Mouse (Mus musculus) left cerebral cortex, postnatal 4 days (tissue): ENCODE measurements around the gene Ugt1a1. TPM values are rescaled to one million over a fixed set of nuclear protein-coding genes. Genes with fewer than 3 reads are reported as not detected.
"Not testable (repeated sequence)": the region's sequence is repeated elsewhere in the genome, so short reads cannot be mapped to it uniquely, and the experiment has no call there.

Experiments used
- DNase-seq: peaks from one replicate; pipeline ENCODE4 v3.0.0-alpha.2; 2022
- intact Hi-C: fragments of 180-260 bp; cut with DNase I; formaldehyde crosslinking; loops from one replicate; pipeline ENCODE4 v1.15.1; 2025
- total RNA-seq, 2 experiments: library from RNA; stranded (reverse); gene quantifications; 2 replicates each; pipeline ENCODE4 v1.2.3; 2021

Ugt1a1 gene
- total RNA-seq, 2 experiments from 2014 or later: 0.34 TPM; not detected in 1

GRCm38 (mm10) chr1:88217576-88217975 lies 5.8 kb downstream of the Ugt1a1 start:
- intact Hi-C loops: no loop called here
- no peak for DNase-seq

GRCm38 (mm10) chr1:88218051-88218450 lies 6.3 kb downstream of the Ugt1a1 start:
- intact Hi-C loops: no loop called here
- DNase-seq: no peak

DNA sequence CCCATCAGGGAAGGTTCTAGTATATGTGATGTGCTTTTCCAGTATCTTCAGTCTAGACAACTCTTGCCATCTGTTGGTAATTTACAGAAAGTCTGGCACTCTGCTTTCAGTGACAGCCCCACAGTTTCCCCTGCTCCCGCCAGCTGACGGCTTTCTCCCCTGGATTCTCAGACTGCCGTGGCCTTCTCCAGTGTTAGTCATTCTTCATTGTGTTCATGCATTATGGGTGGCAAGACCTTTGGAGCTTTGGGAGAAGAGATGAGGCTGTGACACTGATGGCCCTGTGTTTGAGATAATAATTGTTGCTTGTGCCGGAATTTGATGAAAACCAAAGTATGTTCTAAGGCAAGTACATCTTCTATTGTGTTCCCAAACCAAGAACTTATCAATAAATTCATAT lies 6.8 kb downstream of the Ugt1a1 start:
- intact Hi-C loops: no loop called here

GRCm38 (mm10) chr1:88219054-88219453 lies 7.3 kb downstream of the Ugt1a1 start:
- DNase-seq: no peak
- intact Hi-C loops: no loop called here

More for the DNA sequence above, 6.8 kb downstream of the Ugt1a1 start:
- DNase-seq: no peak

DNA sequence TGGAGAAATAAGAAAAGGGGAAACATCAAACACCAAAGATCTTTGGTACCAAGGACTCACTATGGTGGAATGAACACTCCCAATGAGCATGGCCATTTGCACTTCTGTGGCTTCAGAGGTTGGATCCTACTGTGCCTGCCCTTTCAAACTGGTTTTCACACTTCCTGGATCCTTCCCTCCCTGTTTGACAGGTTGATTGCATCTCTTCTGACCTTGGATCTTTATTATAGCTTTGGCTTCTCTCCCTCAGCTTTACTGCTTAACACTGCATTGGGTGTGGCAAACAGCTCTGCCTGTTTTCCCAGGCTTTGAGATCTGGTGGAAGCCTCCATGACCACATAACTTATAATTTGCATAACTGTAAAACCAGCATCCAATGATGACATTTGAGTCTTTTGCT lies 8.6 kb downstream of the Ugt1a1 start:
- no peak for DNase-seq
- intact Hi-C loops: no loop called here

- DNase-seq: no peak
- intact Hi-C loops: no loop called here
Observed at GRCm38 (mm10) chr1:88222216-88222615, 10.5 kb downstream of the Ugt1a1 start.

DNA sequence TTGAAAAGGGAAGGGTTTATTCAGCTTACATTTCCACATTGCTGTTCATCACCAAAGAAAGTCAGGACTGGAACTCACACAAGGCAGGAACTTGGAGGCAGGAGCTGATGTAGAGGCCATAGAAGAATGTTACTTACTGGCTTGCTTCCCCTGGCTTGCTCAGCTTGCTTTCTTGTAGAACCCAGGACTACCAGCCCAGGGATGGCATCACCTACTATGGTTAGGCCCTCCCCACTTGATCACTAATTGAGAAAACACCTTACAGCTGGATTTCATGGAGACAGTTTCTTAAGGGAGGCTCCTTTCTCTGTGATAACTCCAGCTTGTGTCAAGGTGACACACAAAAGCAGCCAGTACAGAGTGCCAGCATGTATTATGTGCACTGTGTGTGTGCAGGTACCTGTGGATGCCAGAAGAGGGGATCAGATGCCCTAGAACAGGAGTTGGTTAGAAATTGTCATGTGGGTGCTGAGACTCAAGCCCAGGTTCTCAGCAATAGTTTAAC lies 11.3 kb downstream of the Ugt1a1 start:
- intact Hi-C loops, DNase-seq: not testable (repeated sequence)

GRCm38 (mm10) chr1:88223591-88223990 lies 11.8 kb downstream of the Ugt1a1 start:
- intact Hi-C loops: no loop called here
- DNase-seq: no peak

- intact Hi-C loops: no loop called here
- DNase-seq: no peak
Observed at GRCm38 (mm10) chr1:88224029-88224776, 12.4 kb downstream of the Ugt1a1 start.

DNA sequence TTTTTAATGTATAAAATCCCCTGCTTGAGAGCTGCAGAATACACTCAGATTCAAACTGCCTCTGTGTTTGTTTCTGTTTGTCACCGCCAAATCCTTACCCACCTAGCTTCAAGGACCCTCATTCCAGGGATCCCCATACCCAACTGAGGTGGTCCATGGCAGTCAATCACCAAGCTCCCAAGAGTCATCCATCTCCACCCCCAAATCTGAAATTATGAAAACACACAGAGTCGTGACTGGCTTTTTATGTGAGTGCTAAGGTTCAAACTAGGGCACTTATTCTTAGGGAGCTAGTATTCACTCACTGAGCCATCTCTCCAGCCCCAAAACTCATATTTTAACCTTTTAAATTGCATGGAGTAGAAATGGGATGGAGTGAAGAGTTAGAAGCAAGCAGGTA lies 13.5 kb downstream of the Ugt1a1 start:
- DNase-seq, intact Hi-C loops: not testable (repeated sequence)

- intact Hi-C loops: no loop called here
- DNase-seq: no peak
Observed at GRCm38 (mm10) chr1:88225741-88226140, 14.0 kb downstream of the Ugt1a1 start.

DNA sequence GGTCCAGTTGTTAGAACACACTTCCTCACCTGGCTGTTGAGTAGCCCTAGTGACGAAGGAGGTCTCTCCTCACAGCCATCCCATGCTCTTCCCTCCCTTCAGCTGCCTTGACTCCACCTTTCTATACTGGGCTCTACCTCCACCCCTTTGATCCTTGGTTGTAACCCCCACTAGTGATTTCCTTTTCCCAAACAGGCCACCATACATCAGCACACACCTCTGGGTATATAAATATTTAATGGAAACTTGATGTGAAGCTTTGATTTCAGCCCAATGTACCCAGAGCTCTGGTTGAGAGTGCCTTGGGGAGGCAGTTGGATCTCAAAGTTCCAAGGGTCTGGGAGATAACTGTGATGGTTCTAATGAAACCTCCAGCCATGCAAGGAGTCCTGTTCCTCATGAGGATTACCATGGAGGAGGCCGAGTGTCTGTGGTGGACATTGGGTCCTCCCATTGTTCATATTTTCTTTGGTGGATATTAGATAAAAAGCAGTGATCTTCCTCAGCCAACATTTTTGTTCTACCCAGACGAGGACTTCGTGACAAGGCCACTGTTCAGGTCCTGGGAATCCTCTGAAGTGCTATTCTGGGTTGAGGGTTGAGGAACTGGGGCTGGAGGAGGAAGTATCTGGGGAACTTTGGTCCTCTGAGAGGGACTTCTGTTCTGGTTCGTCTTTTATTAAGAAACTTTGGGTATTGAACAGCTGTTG lies 15.1 kb downstream of the Ugt1a1 start, which contains the start of gene Mroh2a:
Gene Mroh2a (plus strand): TSS at position 317 of the 710 bp plus-strand sequence.
- no peak for DNase-seq
- intact Hi-C loops: no loop called here

DNA sequence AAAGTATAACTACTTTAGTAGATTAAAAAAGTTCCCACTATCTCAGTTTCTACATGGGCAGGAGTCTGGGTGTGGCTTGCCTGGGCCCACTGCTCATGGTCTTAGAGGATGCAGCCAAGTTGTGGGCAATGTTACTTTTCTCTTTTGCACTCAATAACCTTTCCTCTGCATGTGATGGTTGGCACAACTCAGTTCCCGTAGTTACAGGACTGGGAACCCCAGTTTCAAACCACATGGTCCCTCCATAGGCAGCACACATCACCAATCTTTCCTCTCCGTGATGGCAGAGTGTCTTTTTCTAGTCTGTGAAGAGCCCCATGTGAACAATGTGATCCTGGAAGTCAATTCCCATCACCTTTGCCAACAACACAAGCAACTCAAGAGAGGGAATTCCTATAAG lies 15.7 kb downstream of the Ugt1a1 start:
- DNase-seq: no peak

GRCm38 (mm10) chr1:88228121-88228520 lies 16.4 kb downstream of the Ugt1a1 start:
- intact Hi-C loops: no loop called here
- DNase-seq: no peak

More for the DNA sequence above, 15.7 kb downstream of the Ugt1a1 start:
- intact Hi-C loops: no loop called here

GRCm38 (mm10) chr1:88229566-88229965 lies 17.8 kb downstream of the Ugt1a1 start:
- intact Hi-C loops: no loop called here
- no peak for DNase-seq

GRCm38 (mm10) chr1:88229986-88230385 lies 18.2 kb downstream of the Ugt1a1 start:
- no peak for DNase-seq
- intact Hi-C loops: no loop called here

DNA sequence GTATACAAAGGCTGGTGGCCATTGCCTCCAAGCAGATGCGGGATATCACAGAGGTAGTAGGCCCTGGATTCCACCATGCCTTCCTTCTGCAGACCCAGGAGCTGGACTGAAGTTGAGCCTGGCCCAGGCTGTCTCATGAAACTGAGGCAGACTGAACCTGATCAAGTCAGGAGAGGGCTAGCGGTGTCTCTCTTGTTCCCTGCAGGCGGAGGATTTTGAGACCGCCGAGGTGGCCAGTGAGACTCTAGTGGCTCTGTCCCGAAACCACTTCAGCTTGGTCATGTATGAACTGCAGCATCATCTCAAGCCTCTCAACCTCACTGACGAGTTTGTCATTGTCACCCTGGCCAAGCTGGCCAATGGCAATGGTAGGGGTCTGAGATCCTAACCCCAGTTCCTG lies 18.7 kb downstream of the Ugt1a1 start:
- intact Hi-C loops: no loop called here
- no peak for DNase-seq

GRCm38 (mm10) chr1:88230981-88231802 lies 19.4 kb downstream of the Ugt1a1 start:
- no peak for DNase-seq
- intact Hi-C loops: no loop called here

DNA sequence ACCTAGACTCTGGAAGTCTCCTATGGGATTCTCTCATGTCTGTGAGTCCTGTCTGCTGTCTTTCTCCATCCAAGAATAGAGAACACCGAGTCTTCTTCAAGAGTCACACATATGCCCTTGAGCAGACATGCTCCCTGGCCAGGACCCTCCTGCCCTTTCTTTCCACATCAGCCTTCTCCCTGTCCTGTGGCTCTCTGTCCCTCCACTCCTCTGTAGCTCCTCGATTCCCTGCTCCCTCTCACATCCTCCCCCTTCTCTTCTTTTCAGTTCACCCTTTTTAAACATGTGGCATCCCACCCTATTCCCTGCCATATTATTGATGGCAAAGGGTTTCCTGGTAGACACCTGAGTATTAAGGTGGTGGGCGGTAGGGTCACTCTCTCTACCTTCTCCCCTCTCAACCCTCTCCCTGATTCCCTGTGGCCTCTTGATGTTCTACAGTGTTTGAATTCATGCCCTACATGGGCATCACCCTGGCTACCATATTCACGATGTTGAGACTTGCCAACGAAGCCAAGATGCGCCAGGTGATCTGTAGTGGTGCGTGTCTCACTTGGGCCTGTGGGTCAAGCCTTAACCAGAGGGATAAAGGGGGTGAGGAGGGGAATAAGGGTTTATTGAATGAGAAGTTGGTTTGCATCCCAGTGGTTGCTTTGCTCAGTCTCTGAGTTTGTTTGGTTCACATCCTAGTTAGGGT lies 20.2 kb downstream of the Ugt1a1 start:
- no peak for DNase-seq
- intact Hi-C loops: no loop called here

DNA sequence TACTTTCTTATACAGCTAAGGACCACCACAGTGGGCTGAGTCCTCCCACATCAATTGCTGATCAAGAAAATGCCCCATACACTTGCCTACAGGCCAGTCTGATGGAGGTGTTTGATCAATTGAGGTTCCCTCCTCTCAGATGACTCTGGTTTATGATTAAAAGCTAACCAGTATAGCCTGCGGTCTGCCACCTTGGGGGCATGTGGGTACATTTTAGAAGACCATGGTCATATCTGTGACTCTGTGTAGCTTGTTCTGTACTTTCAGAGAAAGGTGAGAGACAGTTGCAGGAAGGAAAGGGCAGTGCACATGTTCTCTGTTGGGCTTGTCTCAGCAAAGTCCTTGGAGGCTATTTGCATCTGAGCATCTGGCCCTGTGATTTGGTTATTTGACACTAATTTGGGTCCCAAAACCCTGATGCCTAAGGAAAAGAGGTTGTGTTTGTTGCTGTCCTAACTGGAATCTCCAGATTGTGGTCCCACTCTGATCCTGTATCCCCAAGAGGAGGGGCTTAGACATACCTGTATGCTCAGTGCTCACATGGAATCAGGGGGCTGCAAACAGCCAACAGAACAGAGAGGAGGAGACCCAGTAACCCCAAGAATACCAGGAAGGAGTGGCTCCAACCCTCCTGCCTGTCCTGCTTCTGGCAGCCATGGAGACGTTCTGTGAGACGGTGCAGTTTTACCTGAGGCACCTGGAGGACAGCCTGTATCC lies 21.1 kb downstream of the Ugt1a1 start:
- no peak for DNase-seq
- intact Hi-C loops: no loop called here
